Comparison of ENCODE assay signal across 11 mouse cellular contexts in the genomic region with DNA sequence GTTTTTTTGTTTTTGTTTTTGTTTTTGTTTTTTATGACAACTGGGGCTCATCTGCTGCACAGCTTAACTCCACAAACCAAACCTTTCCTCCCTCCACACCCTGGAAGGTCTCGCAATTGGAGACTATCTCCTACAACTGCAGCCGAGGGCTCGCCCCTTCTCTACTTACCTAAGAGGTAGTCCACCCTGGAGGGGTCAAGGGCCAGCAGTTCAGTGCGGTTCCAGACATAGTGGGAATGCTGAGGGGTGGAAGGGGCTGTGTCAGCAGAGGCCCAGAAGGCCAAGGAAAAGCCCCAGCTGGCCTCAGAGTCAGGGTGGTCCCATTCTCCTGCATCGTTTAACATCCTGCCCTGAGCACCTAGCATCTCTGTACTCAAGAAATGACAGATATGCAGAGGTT.
"Had no signal": no experiment of that assay in that cellular context is flagged by ENCODE, and none has a peak within 500 bp of the region (broad histone marks: within the 10 kb centered on the region; RNA-seq: fewer than 3 reads in every experiment).

No protein-coding gene starts in this region.

- H3K27me3 ChIP-seq: intestine, embryonic 15.5 days; limb, embryonic 13.5 days had no signal

- H3K36me3 ChIP-seq: intestine, embryonic 15.5 days; limb, embryonic 10.5 days; limb, embryonic 13.5 days had no signal

- H3K9ac ChIP-seq: intestine, embryonic 15.5 days; limb, embryonic 13.5 days had no signal

- ATAC-seq: hindbrain, embryonic 16.5 days; intestine, embryonic 15.5 days had no signal

- H3K9me3 ChIP-seq: intestine, embryonic 15.5 days; limb, embryonic 10.5 days; limb, embryonic 13.5 days had no signal

- H3K4me2 ChIP-seq: intestine, embryonic 15.5 days; limb, embryonic 13.5 days; midbrain, embryonic 11.5 days had no signal

- H3K4me3 ChIP-seq: intestine, embryonic 15.5 days; limb, embryonic 10.5 days; limb, embryonic 13.5 days had no signal

- DNase-seq: lung, adult 2 months; lung, postnatal 14 days; lung, postnatal 4 days; midbrain, embryonic 14.5 days; thymus, postnatal 25 days had no signal

- H3K27ac ChIP-seq: intestine, embryonic 15.5 days; limb, embryonic 10.5 days; limb, embryonic 13.5 days; liver, embryonic 14.5 days had no signal
